Mouse (Mus musculus): Measurements from ENCODE around the gene Rec8. TPM values are rescaled to one million over a fixed set of nuclear protein-coding genes. Genes with fewer than 3 reads are reported as not detected.
A peak's percentile ranks its signal among the peaks of the same experiment; 100 is the strongest.

The Rec8 gene
- total RNA-seq (2021): 1 to 10 TPM; 3.5 to 7.4 TPM
- long read RNA-seq, experiment 1: 0 reads
- long read RNA-seq, experiment 2, transcript Rec8-201 (20 exons, 2,184 nt): major isoform, 6 of 7 reads
- long read RNA-seq, experiment 2, partial matches to known transcripts: 0 of 7 reads
- long read RNA-seq, experiment 2, other reads (novel, unspliced or antisense): 1 of 7 reads

GRCm38 (mm10) chr14:55617822-55618221 lies at the start of gene Rec8:
TSS of gene Rec8 (plus strand) at chr14:55618037.
- DNase-seq (ENCODE audit: low spot score in 2 of 2): no peak

GRCm38 (mm10) chr14:55570588-55570987 lies 47.2 kb upstream of the Rec8 start:
- no peak for DNase-seq (ENCODE audit: low spot score in 2 of 2)

GRCm38 (mm10) chr14:55571760-55572159 lies 46.1 kb upstream of the Rec8 start:
- DNase-seq (ENCODE audit: low spot score in 2 of 2): no peak

- no peak for DNase-seq (ENCODE audit: low spot score in 2 of 2)
Measured at GRCm38 (mm10) chr14:55575302-55575701, 42.5 kb upstream of the Rec8 start, which contains the start of gene Fitm1. TSS of gene Fitm1 (plus strand) at chr14:55575617.

GRCm38 (mm10) chr14:55575711-55576110 lies 42.1 kb upstream of the Rec8 start:
- no peak for DNase-seq (ENCODE audit: low spot score in 2 of 2)

GRCm38 (mm10) chr14:55576376-55576775 lies 41.5 kb upstream of the Rec8 start:
- DNase-seq (ENCODE audit: low spot score in 2 of 2): no peak

- peak; percentile 75 to 77 for DNase-seq (ENCODE audit: low spot score in 2 of 2)
Measured at GRCm38 (mm10) chr14:55577871-55578667, 39.8 kb upstream of the Rec8 start, which contains the start of gene Psme1. TSS of gene Psme1 (plus strand) at chr14:55578123.

GRCm38 (mm10) chr14:55578668-55579269 lies 39.1 kb upstream of the Rec8 start:
- peak; percentile 66 to 72 for DNase-seq (ENCODE audit: low spot score in 2 of 2)

- no peak for DNase-seq (ENCODE audit: low spot score in 2 of 2)
Measured at GRCm38 (mm10) chr14:55579511-55580496, 38.0 kb upstream of the Rec8 start.

- DNase-seq (ENCODE audit: low spot score in 2 of 2): no peak
Measured at GRCm38 (mm10) chr14:55580731-55581130, 37.1 kb upstream of the Rec8 start.

- DNase-seq (ENCODE audit: low spot score in 2 of 2): no peak
Measured at GRCm38 (mm10) chr14:55581981-55582681, 35.7 kb upstream of the Rec8 start.

- DNase-seq (ENCODE audit: low spot score in 2 of 2): no peak
Measured at GRCm38 (mm10) chr14:55584303-55584701, 33.5 kb upstream of the Rec8 start.

GRCm38 (mm10) chr14:55584702-55585565 lies 32.9 kb upstream of the Rec8 start, which contains the start of gene Emc9:
TSS of gene Emc9 (minus strand) at chr14:55585302.
- peak; percentile 73 to 80 for DNase-seq (ENCODE audit: low spot score in 2 of 2)

- DNase-seq (ENCODE audit: low spot score in 2 of 2): no peak
Measured at GRCm38 (mm10) chr14:55585566-55585960, 32.3 kb upstream of the Rec8 start.

GRCm38 (mm10) chr14:55586149-55586548 lies 31.7 kb upstream of the Rec8 start:
- DNase-seq (ENCODE audit: low spot score in 2 of 2): no peak

- no peak for DNase-seq (ENCODE audit: low spot score in 2 of 2)
Measured at GRCm38 (mm10) chr14:55589271-55589670, 28.6 kb upstream of the Rec8 start.

- no peak for DNase-seq (ENCODE audit: low spot score in 2 of 2)
Measured at GRCm38 (mm10) chr14:55589771-55590448, 27.9 kb upstream of the Rec8 start.

GRCm38 (mm10) chr14:55590748-55591330 lies 27.0 kb upstream of the Rec8 start, which contains the start of gene Psme2:
TSS of gene Psme2 (minus strand) at chr14:55591113.
- DNase-seq (ENCODE audit: low spot score in 2 of 2): peak; percentile 82 to 84

All from adrenal gland, adult 18-20 months (tissue).